Mouse (Mus musculus) adrenal gland, postnatal 25 days (tissue): Measurements from ENCODE around the gene Tssk1. TPM values are rescaled to one million over a fixed set of nuclear protein-coding genes. Genes with fewer than 3 reads are reported as not detected.

ENCODE experiments used
- DNase-seq: peaks from one replicate; pipeline ENCODE4 v3.0.0; 2021; ENCODE audit warnings: mixed read lengths
- long read RNA-seq: library from polyadenylated mRNA; stranded (forward); transcript quantifications from one replicate; pipeline ENCODE4 v2.0.0, GENCODE M21; 2021
- total RNA-seq: library from RNA; stranded (reverse); gene quantifications from 2 replicates; pipeline ENCODE4 v1.2.3, GENCODE M21; 2021

Gene Tssk1
- 0.12 TPM in 1 of 2 replicates, not detected in the other for total RNA-seq
- long read RNA-seq, result 0 reads

DNA sequence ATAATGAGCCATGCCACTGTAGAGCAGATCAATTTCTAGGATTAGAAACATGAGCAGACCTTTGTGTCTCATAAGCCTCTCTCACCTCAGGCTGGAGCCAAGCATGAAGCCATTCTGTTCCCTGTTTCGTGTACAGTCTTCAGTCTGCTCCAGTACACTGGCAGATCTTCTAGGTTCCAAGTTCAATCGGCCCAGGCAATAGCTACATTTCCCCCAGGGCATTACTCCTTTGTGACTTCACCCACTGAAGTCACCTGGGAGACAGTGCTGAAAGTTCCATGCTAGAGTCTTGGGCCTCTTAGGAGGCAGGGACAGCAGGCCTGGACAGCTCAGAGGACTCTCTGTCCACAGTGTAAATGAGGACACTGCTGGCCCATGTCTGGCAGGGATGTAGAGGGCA is at the start of gene Tssk1:
Gene Tssk1, plus strand, starts transcription at position 301 of the 400 bp plus-strand sequence.
- DNase-seq, result no peak

DNA sequence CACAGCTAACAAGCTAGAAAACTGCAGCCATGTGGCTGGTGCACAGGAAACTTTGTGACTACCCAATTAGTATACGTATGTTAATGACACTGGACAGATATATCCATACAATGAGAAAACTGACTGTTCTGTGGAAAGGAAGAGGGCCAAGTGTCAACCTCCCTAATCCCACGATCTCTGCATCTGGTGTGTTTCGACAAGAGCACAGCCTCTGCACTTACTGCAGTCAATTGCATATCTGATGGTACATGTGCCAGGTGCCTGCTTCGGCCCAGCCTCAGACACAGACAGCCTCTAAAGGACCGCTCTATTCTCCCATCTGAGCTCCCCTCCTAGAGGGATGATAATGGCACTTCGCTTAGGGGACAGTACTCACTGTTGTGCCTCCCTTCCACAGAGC is 45.6 kb upstream of the Tssk1 start:
- DNase-seq, result no peak

DNA sequence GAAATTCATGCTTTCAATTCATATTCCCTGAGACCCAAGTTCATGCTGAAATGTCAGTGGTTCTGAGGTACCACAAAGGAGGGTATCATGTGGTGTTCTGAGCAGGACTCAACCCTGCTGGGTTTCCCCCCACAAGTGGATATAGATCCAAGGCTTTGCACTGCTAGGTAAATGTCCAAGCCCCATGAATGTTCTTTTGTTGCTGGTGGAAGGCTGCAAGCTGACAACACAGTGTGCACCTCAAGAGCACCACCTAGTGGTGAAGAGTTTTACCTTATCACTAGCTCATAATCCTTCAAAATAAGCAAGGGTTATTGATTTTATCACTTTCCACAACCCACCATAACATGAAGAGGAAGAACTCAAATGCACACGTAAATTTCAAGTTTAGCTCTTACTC is 45.1 kb upstream of the Tssk1 start:
- no peak for DNase-seq

DNA sequence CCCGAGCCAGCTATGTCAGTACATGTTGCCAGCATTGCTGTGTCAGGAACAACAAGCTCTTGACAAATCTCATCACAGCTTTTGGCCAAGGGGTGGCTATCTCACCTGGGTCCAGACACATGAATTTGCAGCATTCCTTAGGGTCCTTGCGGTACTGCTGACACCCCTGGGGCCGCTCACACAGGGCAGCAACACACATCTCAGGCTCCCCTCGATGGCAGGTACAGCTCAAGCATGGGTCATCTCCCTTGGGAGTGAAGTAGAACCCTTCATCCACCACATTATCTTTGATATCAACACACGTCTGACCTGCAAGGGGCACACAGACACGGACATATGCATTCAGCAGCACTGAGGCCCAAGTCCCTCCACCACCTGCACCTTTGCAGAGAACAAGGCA is 44.5 kb upstream of the Tssk1 start:
- no peak for DNase-seq

DNA sequence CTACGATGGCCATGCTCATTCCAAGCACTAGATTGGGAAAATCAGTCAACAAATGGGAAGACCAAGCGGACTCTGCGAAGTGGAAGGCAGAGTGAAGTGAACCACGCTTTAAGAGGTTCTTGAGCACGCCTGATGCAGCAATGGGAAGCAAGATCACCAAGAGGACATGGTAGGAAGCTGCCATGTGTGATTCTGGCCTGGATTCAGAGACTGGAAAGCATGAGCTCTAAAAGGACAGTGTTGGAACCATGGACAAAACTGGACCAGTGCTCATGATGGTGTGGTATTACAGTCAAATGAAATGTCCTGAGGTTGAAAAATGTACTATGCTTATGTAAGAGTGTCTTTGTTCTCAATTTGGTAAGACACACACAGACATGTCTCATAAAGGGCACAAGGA is 42.7 kb upstream of the Tssk1 start:
- no peak for DNase-seq

DNA sequence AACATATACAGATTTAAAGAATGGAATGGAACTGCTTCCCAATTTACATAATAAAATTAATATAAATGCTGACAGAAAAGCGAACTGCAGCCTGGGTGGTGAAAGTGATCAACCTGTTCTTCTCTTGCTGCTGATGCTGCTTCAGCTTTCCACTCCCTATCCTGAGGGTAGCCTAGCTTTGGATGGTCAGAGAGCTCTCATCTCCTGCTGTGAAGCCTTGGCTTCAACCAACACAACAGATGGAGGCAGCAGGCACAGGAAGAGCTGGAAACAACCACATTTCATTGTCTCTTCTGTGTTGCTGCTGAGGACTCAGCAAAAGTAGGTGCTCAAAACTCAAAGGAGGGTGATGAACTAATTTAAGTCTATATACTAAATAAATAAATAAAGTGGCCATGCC is 42.2 kb upstream of the Tssk1 start:
- DNase-seq, result no peak

DNA sequence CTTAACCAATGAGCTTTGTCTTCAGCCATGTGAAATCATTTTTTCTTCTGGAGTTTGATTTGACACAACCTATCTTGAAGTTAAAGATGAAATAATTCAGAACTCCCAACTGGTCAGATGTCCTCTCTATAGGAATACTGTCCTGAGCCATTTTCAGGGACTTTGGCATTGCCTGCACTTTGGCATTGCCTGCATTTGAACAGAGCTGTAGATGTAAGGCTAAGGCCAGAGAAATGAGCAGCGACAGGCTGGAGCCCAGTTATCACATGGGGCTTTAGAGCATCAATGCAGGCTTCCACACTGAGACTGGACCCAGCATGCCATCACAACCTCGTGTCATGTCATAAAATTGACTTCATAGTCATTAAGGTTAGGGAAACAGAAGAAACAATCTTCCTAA is 40.8 kb upstream of the Tssk1 start:
- DNase-seq, result no peak

DNA sequence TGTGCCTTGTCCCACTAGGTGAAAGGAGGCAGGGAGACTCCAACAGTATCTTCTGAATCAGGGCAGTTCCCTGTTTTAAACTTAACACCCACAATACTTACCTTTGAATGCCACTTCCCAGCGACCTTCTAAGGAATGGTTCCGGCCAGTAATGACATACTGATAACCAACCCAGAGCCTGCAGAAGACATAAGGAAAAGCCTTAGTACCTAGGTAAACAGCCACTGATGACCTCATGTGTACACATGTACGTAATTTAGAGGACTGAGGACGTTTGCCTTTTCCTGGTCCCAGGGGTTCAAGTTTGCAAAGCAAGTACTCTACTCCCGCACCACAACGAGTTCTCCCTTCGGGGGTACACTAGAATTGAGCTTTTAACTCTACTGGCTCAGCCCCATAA is 36.9 kb upstream of the Tssk1 start:
- no peak for DNase-seq

DNA sequence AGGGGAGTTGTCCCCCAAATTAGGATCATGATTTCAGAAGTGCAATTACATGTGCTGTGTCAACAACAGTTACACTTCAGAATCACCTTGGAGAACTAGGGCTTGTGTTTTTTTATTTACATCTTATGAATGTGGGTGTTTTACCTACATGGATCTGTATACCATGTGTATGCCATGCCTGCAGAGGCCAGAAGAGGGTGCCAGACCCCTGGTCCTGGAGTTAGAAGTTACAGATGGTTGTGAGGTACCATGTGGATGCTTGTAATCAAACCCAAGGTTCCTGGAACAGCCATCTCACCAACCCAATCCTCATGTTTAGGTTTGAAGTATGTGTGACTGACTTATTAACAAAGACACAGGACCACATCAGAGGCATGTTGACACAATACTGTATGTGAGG is 35.4 kb upstream of the Tssk1 start:
- DNase-seq, result no peak

DNA sequence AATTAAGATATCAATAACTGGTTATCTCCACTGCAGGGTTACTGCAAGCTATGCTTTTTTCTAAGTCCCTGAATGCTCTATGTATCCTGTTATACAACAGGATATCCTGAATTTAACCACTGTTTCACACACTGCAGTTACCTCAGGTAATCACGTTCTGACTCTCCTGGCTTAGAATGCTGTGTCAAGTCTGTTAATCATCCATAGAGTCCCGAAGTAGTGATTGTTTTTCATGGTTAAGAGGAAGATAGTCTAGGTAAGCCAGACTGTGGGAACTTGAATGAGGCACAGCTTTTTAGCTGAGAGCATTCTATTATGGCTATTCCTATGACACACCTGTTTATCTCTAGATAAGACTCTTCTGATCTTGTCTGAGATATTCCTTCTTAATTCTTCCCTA is 28.7 kb upstream of the Tssk1 start:
- DNase-seq, result no peak

DNA sequence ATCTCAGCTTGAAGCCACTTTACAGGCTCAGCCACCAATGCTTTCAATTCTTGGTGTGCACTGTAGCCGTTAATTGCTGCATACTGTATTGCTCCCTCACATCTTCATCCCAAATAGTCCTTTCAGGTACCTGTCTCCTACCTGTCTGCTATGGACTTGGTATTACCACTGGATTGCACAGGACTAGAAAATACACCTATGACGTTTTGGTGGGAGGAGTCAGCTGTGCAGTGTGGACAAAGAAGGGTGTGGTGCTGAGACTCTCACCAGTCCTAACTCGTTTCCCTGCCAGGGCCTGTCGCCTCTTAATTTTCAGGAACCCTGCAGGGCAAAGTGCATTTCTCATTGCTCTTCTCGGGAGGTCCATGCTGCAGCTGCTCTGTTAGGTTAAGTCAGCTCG is 28.3 kb upstream of the Tssk1 start:
- no peak for DNase-seq

DNA sequence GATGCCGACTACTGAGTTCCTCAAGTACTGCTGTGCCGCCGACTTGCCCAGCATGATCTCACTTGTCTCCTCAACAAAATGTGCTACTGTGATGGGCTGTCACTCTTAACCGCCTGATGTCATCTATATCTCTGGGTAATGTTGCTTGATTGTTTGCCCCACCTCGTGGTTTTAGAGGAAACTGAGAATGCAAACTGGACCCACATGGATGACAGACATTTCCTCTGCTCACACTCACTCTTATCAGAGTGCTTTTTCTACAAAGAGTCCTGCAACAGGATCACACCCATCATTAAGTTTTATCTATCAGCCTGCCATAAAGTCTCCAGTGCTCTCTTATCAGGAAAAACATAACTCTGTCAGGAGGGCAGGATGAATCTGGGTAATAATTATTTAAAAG is 22.8 kb upstream of the Tssk1 start:
- DNase-seq, result no peak

DNA sequence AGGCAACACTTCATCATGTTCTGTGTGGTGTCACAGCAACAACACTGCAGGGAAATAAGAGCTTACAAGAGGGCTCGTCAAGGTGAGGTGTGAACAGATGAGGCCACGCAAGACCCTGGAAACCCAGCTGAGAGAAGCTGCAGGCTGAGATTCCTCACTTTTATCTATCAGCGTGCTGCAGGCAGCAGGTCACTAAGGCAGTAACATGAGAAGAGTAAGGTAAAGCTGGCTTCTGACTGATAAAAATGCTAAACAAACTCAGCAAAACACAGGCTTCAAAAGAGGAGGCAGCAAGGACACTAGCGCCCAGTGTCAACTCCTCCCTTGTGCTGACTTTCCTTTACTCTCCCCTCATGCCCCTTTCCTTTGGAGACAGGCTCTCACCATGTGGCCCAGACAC is 21.0 kb upstream of the Tssk1 start:
- no peak for DNase-seq

DNA sequence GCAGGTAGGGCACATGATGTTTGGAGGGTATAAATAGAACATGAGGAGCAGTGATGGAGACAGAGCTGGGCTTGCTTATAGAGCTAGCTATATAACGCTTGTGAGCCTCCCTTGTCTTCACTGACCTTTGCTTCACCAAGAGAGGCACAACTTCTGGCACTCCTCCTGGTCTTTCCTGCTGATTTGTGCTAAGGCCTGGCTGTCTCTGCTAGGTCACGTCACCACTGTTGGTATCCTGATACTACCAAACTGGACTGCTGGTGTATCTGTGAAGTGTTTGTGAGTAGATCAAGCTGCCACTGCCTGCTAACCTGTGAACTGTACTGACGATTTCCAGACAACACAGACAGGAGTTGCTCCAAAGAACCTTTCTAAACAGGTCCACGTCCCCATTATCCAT is 18.8 kb upstream of the Tssk1 start:
- no peak for DNase-seq

DNA sequence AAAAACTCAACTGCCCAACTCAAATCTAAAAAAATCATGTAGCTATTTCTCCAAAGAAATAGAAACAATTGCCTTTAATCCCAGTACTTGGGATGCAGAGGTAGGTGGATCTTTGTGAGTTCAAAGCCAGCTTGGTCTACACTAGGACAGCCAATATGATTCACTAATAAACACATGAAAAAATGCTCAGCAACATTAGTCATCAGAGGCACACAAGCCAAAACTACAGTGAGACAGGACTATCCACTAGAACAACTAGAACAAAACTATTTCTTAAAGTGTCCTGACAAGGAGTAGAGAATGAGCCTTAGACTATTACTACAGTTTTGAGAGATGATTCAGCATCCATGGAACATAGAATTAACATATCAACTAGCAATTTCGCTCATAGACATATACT is 17.9 kb upstream of the Tssk1 start:
- no peak for DNase-seq

DNA sequence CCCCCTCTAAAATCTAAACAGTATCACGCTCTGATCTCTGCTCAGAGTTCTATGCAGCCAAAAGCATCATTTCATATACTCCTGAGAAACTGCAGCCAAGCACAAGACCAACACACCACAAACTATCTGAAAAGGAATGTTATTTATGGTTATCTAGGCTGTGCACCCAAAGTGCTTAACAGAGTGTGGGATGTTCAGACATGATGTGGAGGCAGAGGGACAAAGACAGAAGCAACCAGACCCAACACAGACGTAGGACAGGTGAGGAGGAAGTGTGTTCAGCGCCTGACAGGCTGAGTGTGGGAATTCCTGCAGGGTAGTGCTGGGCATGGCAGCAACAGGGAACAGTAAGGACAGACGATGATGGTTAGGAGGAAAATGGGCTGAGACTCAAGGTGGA is 14.5 kb upstream of the Tssk1 start:
- DNase-seq, result no peak

DNA sequence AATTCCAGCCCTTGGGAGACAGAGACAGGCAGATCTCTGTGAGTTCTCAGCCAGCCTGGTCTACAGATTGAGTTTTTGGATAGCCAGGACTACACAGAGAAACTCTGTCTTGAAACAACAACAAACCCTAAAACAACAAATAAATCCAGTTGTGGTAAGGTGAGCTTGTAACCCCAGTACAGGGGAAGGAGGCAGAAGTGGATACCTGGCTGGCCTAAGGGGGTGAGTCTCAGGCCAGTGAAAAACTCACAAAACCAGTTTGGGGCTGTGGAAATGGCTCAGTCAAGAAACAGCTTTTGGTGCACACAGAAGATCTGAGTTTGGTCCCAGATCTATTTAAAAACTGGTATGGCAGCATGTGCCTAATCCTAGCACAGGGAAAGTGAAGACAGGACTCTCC is 11.8 kb upstream of the Tssk1 start:
- no peak for DNase-seq

DNA sequence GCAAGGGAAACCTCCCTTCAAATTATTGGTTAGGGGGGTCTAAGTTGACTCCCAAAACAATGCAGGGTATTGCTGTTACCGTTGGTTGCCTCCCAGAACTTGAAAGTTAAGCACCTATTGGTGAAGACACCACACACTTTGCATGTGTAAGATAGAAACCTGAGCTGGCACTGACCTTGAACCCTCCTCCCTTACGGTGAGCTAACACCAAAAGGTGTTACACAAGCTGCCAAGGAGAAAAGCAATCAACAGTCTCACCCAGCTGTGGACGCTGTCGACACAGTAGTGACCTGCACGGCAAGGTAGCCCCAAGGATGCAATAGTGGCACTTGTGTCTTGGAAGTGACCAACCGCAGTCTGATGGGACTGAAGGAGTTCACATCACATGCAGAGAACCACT is 9.9 kb upstream of the Tssk1 start:
- DNase-seq, result no peak

DNA sequence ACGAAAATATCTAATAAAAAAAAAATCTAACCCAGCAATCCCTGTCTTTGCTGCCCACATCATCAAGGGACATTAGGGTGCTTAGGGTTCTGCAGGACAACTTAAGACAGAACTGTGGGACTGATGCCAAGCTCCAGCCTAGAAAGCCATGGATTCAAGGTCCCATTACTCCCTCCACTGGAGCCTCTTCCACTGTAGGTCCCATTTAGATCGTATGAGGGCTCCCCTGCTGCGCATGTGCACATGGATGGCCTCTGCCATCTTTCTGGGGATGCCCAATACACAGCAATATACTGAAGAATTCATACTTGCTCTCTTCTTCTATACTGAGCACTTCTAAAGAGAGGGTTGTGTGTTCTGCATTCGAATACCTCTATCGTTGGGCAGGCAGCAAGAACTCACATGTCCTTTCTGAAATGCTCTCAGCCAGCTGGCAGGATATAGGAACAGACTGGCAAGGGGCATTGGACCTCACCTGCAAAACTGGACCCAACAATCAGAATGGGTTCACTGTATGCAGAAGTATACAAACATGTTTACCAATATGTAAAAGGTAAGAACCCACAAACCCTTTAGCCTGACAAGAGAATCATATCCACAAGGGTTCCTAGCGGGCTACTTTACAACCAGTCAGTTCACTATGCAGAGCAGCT is 4.2 kb upstream of the Tssk1 start:
- DNase-seq, result no peak

DNA sequence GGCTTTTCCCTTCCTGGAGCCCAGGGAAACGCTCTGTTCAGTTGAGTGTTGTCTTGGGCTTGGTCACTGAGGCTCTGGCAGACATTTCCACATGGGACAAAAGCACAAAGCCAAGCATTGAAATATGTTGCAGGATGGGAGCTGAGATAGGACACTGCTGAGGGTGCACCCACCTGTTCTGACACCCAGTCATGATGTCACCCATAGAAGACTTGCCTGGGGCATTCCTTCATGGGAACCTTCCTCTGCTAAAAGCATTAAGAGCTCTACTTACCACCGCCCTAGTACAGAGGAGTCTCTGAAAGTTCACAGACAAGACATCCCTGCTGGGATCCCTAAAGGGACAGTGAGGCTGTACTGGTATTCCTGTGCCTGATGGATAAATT is 3.7 kb upstream of the Tssk1 start:
- no peak for DNase-seq

DNA sequence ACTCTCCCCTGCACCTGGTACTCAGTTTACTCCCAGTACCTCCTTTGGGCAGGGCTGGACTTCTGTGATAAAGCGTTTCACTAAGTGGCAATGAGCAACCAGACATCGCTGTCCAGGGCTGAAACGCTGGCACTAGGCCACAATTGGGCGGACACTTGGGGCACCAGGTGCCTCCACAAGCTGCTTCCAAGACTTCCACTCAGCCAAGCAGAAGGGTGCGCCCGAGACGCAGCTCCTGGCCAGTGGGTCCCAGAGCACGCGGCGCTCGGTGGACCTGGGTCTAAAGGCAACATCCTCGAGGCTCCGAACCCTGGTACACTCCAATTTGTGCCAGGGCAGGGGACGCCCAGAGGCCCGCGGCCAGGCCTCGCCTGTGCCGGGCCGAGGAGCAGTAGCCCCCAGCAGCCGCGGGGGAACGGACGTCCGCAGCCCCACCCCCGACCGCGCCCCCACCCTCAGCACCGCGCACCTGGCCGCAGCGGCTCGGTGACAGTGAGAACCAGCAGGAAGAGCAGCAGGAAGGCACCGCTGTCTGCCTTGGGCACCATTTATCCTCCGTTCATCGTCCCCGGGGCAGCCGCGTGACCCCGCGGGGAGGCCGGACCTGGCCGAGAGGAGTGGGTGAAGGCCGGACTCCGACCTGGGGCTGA is 3.0 kb upstream of the Tssk1 start:
- DNase-seq, result peak; percentile 89

DNA sequence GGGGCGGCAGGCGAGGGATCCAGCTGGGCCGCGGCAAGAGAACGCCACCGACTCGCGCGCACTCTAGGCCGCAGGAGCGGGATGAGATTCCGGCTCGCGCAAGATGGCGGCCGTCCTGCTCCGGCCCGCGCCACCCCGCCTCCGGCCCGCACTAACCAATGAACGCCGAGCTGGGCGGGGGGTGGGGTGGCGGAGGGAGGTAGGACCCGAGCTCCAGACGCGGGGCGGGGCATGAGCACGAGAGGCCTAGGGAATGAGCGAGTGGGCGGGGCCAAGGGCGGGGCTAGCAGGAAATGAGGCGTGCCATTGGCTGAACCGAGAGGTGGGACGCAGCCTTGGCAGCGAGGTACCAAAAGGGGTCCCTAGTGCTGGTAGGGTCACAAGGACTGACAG is 2.5 kb upstream of the Tssk1 start, which contains the start of gene Gm20518:
Gene Gm20518, minus strand, starts transcription at position 105 of the 393 bp plus-strand sequence.
- DNase-seq, result peak; percentile 99

DNA sequence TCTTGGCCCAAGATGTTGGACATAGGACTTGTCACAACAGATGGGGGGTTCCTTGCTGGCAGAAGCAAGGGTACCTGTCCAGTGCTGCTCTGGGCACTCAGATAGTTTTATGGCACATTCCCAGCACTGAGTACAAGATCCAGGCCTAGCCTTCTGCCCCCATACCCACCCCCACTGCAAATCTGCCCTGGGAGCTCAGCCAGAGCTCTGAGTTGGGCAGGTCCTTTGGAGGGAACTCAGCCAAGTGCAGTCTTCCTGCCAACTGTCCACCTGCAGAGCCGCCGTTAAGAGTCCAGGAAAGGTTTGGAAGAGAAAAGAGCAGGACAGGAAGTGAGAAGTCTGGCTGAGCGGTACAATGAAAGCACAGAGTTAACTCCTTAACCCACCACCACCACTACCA is 1.4 kb upstream of the Tssk1 start:
- peak; percentile 20 for DNase-seq

DNA sequence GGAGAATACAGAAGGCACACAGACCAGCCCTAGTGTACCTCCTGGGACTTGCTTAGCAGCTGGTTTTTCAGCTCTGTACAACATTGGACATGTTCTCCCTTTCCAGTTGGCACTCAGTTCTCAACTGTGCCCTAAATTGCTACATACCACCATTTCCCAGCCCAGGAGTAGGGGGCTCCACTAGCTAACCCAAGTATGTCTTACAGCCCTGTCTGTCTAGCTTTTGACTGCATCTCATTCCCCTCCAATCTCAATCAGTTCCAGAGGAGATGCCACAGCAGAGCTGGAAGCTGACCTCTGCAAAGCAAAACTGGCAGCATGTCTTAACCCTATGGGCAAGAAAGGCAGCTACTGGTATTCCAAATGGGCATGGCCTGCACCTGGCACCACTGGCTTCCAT is 2.1 kb downstream of the Tssk1 start:
- no peak for DNase-seq

DNA sequence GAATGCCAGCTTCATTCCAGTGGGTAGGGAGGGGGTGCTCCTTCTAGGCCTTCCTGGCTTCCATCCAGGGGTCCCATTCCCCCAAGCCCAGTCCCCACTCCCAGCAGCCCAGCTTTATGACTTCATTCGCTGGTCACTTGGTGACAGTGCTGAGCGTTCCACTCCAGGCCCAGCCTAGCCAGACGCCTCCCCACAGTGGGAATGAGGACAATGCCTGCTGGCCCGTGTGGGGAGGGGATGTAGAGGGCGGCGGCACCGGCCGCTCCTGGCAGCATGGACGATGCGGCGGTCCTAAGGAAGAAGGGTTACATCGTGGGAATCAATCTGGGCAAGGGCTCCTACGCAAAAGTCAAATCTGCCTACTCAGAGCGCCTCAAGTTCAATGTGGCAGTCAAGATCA is 4.4 kb downstream of the Tssk1 start, which contains the start of the genes Dgcr2 and Tssk2:
Gene Dgcr2, minus strand, starts transcription at position 101 of the 400 bp plus-strand sequence.
Gene Tssk2, plus strand, starts transcription at position 176 of the 400 bp plus-strand sequence.
- no peak for DNase-seq
